Mouse (Mus musculus) myocyte (in vitro differentiated cells): ENCODE measurements around the gene Kncn. TPM values are rescaled to one million over a fixed set of nuclear protein-coding genes. Genes with fewer than 3 reads are reported as not detected.
A peak's percentile ranks its signal among the peaks of the same experiment; 100 is the strongest.

ENCODE experiments used
- H3K27me3 ChIP-seq: one replicate; pipeline ENCODE4 v1.6.1; 2011; ENCODE audit not compliant: control insufficient read depth, insufficient read depth, insufficient read length
- H3K36me3 ChIP-seq: one replicate; pipeline ENCODE4 v1.6.1; 2011; ENCODE audit not compliant: control insufficient read depth, insufficient read depth
- H3K4me2 ChIP-seq: one replicate; pipeline ENCODE4 v1.6.1; 2011; ENCODE audit warnings: low read depth, control low read depth
- H3K4me3 ChIP-seq: one replicate; pipeline ENCODE4 v1.5.1; 2011; ENCODE audit warnings: mild to moderate bottlenecking, control low read depth, moderate library complexity
- H3K79me2 ChIP-seq: one replicate; pipeline ENCODE4 v1.6.1; 2011; ENCODE audit not compliant: control insufficient read depth, insufficient read depth
- H3ac ChIP-seq: one replicate; pipeline ENCODE4 v1.6.1; 2011; ENCODE audit not compliant: control insufficient read depth, insufficient read length
- CEBPB ChIP-seq: IDR thresholded peaks from 2 replicates; pipeline ENCODE4 v1.6.1; 2011; ENCODE audit warnings: mild to moderate bottlenecking, moderate library complexity; ENCODE audit not compliant: poor library complexity, insufficient read depth, severe bottlenecking
- E2F4 ChIP-seq: IDR thresholded peaks from one replicate; pipeline ENCODE4 v1.6.1; 2011; ENCODE audit warnings: mild to moderate bottlenecking, control low read depth, moderate library complexity; ENCODE audit not compliant: insufficient read depth
- MAX ChIP-seq: IDR thresholded peaks from one replicate; pipeline ENCODE4 v1.6.1; 2011; ENCODE audit warnings: low read depth, mild to moderate bottlenecking, control low read depth
- MYOD1 ChIP-seq, 3 experiments: IDR thresholded peaks; one replicate each; pipeline ENCODE4 v1.6.1; 2011; ENCODE audit warnings: control low read depth in 2 of 3, low read depth in 2 of 3, mild to moderate bottlenecking in 2 of 3, moderate library complexity in 1 of 3; ENCODE audit not compliant: insufficient read length in 2 of 3, control insufficient read depth in 1 of 3
- MYOG ChIP-seq, 3 experiments: IDR thresholded peaks; one replicate each; pipeline ENCODE4 v1.6.1; 2011; ENCODE audit warnings: control low read depth in 2 of 3, low read depth in 2 of 3, mild to moderate bottlenecking in 2 of 3; ENCODE audit not compliant: insufficient read length in 2 of 3, control insufficient read depth in 1 of 3, insufficient read depth in 1 of 3
- POLR2A ChIP-seq: IDR thresholded peaks from one replicate; pipeline ENCODE4 v1.6.1; 2011; ENCODE audit warnings: low read depth, mild to moderate bottlenecking, control low read depth, moderate library complexity; ENCODE audit not compliant: insufficient read length
- POLR2AphosphoS2 ChIP-seq: IDR thresholded peaks from one replicate; pipeline ENCODE4 v1.6.1; 2011; ENCODE audit warnings: low read depth, control low read depth; ENCODE audit not compliant: insufficient read length
- REST ChIP-seq: IDR thresholded peaks from one replicate; pipeline ENCODE4 v1.6.1; 2011; ENCODE audit warnings: mild to moderate bottlenecking, control low read depth, moderate library complexity; ENCODE audit not compliant: insufficient read depth, insufficient read length
- SRF ChIP-seq: IDR thresholded peaks from one replicate; pipeline ENCODE4 v1.6.1; 2011; ENCODE audit warnings: low read depth; ENCODE audit not compliant: control insufficient read depth, insufficient read length
- TCF12 ChIP-seq: IDR thresholded peaks from one replicate; pipeline ENCODE4 v1.6.1; 2011; ENCODE audit warnings: mild to moderate bottlenecking, control low read depth; ENCODE audit not compliant: poor library complexity, insufficient read depth, severe bottlenecking
- TCF3 ChIP-seq: IDR thresholded peaks from one replicate; pipeline ENCODE4 v1.6.1; 2011; ENCODE audit warnings: low read depth, control low read depth; ENCODE audit not compliant: insufficient read length
- USF1 ChIP-seq: IDR thresholded peaks from one replicate; pipeline ENCODE4 v1.6.1; 2011; ENCODE audit warnings: low read depth, mild to moderate bottlenecking, control low read depth, moderate library complexity
- polyA plus RNA-seq: library from polyadenylated mRNA; unstranded; fragments of >200 nt; fragmentation: generic; extraction: Trizol; gene quantifications from one replicate; pipeline ENCODE4 v1.2.1, GENCODE M21; 2012; ENCODE audit warnings: missing spikeins

The Kncn gene
- polyA plus RNA-seq, 1 experiment, result not detected

DNA sequence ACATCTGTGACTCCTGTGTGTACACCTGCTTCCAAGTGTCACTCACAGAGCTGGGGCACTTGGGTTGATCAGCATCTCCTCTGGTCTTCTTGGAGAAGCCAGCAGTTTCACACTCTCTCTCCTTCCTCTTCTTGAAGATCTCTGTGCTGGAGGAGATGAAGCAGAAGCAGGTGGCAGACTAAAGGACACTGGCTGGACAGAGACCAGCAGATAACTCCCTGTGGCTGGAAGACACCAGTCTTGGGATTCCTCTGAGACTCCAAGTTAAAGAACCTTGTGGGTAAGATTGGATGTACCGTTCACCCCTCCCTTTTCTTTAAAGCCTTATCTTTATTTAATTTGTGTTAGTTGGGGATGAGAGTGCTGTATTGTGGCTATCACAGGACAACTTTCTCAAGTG lies 36.1 kb upstream of the Kncn start:
- H3K36me3 ChIP-seq, result peaks cover 18% of the 10 kb centered on the region
- TF ChIP-seq E2F4, result no peak
- TF ChIP-seq POLR2A, result no peak
- no peak for TF ChIP-seq USF1
- TF ChIP-seq MYOD1 (IDR thresholded peaks at IDR 0.05; ENCODE audit: control insufficient read depth in 1 of 3, insufficient read length in 2 of 3, low read depth in 2 of 3), result peak in 2 of 3 experiments; percentile 21 to 32
- no peak for TF ChIP-seq TCF3

GRCm38 (mm10) chr4:115848990-115849677 lies 35.1 kb upstream of the Kncn start:
- H3K4me3 ChIP-seq, result no peak overlapping the region
- no peak overlapping the region for H3K4me2 ChIP-seq
- H3K36me3 ChIP-seq, result peaks cover 26% of the 10 kb centered on the region
- TF ChIP-seq CEBPB (no peak), SRF (no peak)
- H3K27me3 ChIP-seq, result no peaks in the 10 kb centered on the region
- H3ac ChIP-seq, result no peak overlapping the region
- no peaks in the 10 kb centered on the region for H3K79me2 ChIP-seq

More for the DNA sequence above, 36.1 kb upstream of the Kncn start:
- no peak overlapping the region for H3K4me2 ChIP-seq
- no peak overlapping the region for H3K4me3 ChIP-seq
- no peaks in the 10 kb centered on the region for H3K79me2 ChIP-seq
- no peaks in the 10 kb centered on the region for H3K27me3 ChIP-seq
- no peak overlapping the region for H3ac ChIP-seq

DNA sequence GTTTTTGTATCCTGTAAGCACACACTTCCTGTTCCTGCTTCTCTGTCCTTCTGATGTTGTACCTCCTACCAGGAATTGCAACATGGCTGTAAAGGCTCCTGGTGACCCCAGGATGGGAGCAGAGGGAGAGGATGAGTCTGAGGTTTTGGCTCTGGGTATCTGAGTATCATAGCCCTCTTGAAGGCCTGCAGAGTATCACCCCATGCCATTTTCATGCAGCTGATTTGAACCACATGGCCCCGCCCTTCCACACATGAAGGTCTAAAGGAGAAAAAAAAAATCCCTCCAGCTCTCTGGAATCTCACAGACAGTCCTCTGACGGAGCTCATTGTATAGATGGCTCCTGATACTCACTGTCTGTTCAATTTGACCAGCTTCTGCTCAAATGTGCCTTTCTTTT lies 34.1 kb upstream of the Kncn start:
- Histone ChIP-seq H3K27me3 (no peaks in the 10 kb centered on the region), H3K36me3 (peaks cover 32% of the 10 kb centered on the region), H3ac (no peak overlapping the region), H3K79me2 (no peaks in the 10 kb centered on the region), H3K4me2 (no peak overlapping the region), H3K4me3 (no peak overlapping the region)
- TF ChIP-seq MAX, result no peak
- no peak for TF ChIP-seq E2F4
- TF ChIP-seq REST, result no peak
- no peak for TF ChIP-seq SRF
- no peak for TF ChIP-seq TCF12
- no peak for TF ChIP-seq MYOG (IDR thresholded peaks at IDR 0.05; ENCODE audit: control insufficient read depth in 1 of 3, insufficient read depth in 1 of 3, insufficient read length in 2 of 3, low read depth in 2 of 3)
- TF ChIP-seq POLR2A, result no peak
- TF ChIP-seq USF1, result no peak
- TF ChIP-seq TCF3, result no peak
- no peak for TF ChIP-seq MYOD1 (IDR thresholded peaks at IDR 0.05; ENCODE audit: control insufficient read depth in 1 of 3, insufficient read length in 2 of 3, low read depth in 2 of 3)
- TF ChIP-seq CEBPB, result no peak
- no peak for TF ChIP-seq POLR2AphosphoS2

DNA sequence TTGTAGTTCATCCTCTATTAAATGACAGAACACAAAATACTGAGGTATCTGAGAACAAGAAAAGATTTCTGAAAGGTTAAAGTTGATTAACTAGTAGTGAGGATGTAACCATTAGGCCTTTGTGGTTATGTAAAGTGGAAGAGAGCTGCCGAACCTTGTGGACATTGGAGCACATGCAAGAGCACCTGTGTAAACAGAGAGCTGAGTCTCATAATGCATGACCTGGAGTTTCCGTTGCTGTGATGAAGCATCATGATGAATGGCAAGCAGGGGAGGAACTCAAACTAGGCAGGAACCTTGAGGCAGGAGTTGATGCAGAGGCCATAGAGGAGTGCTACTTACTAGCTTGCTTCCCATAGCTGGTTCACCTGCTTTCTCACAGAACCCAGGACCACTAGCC lies 33.6 kb upstream of the Kncn start:
- TF ChIP-seq SRF (no peak), TCF12 (no peak), POLR2A (no peak), MAX (no peak), MYOD1 (IDR thresholded peaks at IDR 0.05; ENCODE audit: control insufficient read depth in 1 of 3, insufficient read length in 2 of 3, low read depth in 2 of 3) (no peak), TCF3 (no peak), USF1 (no peak), MYOG (IDR thresholded peaks at IDR 0.05; ENCODE audit: control insufficient read depth in 1 of 3, insufficient read depth in 1 of 3, insufficient read length in 2 of 3, low read depth in 2 of 3) (no peak), POLR2AphosphoS2 (no peak), E2F4 (no peak), CEBPB (no peak), REST (no peak)
- Histone ChIP-seq H3ac (no peak overlapping the region), H3K4me3 (no peak overlapping the region), H3K79me2 (no peaks in the 10 kb centered on the region), H3K4me2 (no peak overlapping the region), H3K27me3 (no peaks in the 10 kb centered on the region), H3K36me3 (peaks cover 32% of the 10 kb centered on the region)

DNA sequence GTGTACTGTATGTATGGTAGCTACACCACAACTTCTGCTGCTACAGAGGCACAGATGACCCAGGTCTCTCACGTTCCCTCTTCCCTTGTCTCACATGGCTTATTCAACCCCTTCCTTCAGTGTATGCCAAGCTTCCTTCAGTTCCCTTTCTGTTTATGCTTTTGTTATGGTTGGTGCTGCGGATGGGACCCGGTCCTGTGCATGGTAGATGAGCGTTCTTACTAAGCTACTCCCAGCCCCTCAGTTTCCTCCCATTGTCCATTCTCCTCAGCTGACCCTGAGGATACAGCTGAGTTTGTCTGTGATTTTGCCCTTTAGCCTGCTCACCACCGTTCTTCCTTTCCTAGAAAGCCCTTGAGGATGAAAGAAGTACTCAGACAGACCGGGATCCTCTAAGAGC lies 32.6 kb upstream of the Kncn start:
- Histone ChIP-seq H3K4me2 (no peak overlapping the region), H3K79me2 (no peaks in the 10 kb centered on the region), H3K36me3 (peaks cover 32% of the 10 kb centered on the region), H3K27me3 (no peaks in the 10 kb centered on the region), H3ac (no peak overlapping the region), H3K4me3 (no peak overlapping the region)
- TF ChIP-seq MYOG (IDR thresholded peaks at IDR 0.05; ENCODE audit: control insufficient read depth in 1 of 3, insufficient read depth in 1 of 3, insufficient read length in 2 of 3, low read depth in 2 of 3) (no peak), SRF (no peak), E2F4 (no peak), TCF12 (no peak), POLR2A (no peak)
